Mouse (Mus musculus) telencephalon, adult 2 months (tissue): ENCODE measurements at regions not wholly inside any gene's neighbourhood (a gene's known extent, or its start where the extent isn't known, plus 50 kb on each side); places are given as distances from the start of the nearest gene placed in this dataset.
A peak's percentile ranks its signal among the peaks of the same experiment; 100 is the strongest.

Source experiments
- DNase-seq: peaks from one replicate; pipeline ENCODE4 v3.0.0-alpha.2; 2011; ENCODE audit warnings: low read depth, low spot score

- DNase-seq: no peak
Measured at GRCm38 (mm10) chr7:133521936-133522335, 80.0 kb downstream of the Tex36 start.

- no peak for DNase-seq
Measured at GRCm38 (mm10) chr7:133518926-133519325, 83.0 kb downstream of the Tex36 start.

- DNase-seq: no peak
Measured at GRCm38 (mm10) chr7:133517576-133517975, 84.4 kb downstream of the Tex36 start.

- no peak for DNase-seq
Measured at GRCm38 (mm10) chr7:133510926-133511325, 91.0 kb downstream of the Tex36 start.

- DNase-seq: no peak
Measured at GRCm38 (mm10) chr7:133509486-133509885, 92.5 kb downstream of the Tex36 start.

- no peak for DNase-seq
Measured at GRCm38 (mm10) chr7:133508370-133509012, 93.5 kb downstream of the Tex36 start.

- DNase-seq: no peak
Measured at GRCm38 (mm10) chr7:133505628-133506027, 96.3 kb downstream of the Tex36 start.

- no peak for DNase-seq
Measured at GRCm38 (mm10) chr7:133503946-133504345, 98.0 kb downstream of the Tex36 start.

GRCm38 (mm10) chr7:133502731-133503130, 99.2 kb downstream of the Tex36 start:
- DNase-seq: no peak

GRCm38 (mm10) chr7:133497551-133497950, 104.4 kb downstream of the Tex36 start:
- no peak for DNase-seq

- DNase-seq: no peak
Measured at GRCm38 (mm10) chr7:133494982-133495550, 106.9 kb downstream of the Tex36 start.

GRCm38 (mm10) chr7:133494256-133494981, 107.5 kb downstream of the Tex36 start:
- no peak for DNase-seq

GRCm38 (mm10) chr7:133492626-133493025, 109.3 kb downstream of the Tex36 start:
- no peak for DNase-seq

- DNase-seq: no peak
Measured at GRCm38 (mm10) chr7:133487887-133488630, 113.9 kb downstream of the Tex36 start.

- peak; percentile 62 for DNase-seq
Measured at GRCm38 (mm10) chr7:133484430-133484841, 117.5 kb downstream of the Tex36 start.

GRCm38 (mm10) chr7:133481529-133481928, 120.4 kb downstream of the Tex36 start:
- DNase-seq: no peak

- no peak for DNase-seq
Measured at GRCm38 (mm10) chr7:133479679-133480078, 122.3 kb downstream of the Tex36 start.

- DNase-seq: no peak
Measured at GRCm38 (mm10) chr7:133477933-133478332, 124.0 kb downstream of the Tex36 start.

GRCm38 (mm10) chr7:133477221-133477620, 124.7 kb downstream of the Tex36 start:
- no peak for DNase-seq

- DNase-seq: no peak
Measured at GRCm38 (mm10) chr7:133471706-133472105, 130.3 kb downstream of the Tex36 start.

- no peak for DNase-seq
Measured at GRCm38 (mm10) chr7:133470620-133470958, 131.4 kb downstream of the Tex36 start.

- no peak for DNase-seq
Measured at GRCm38 (mm10) chr7:133469952-133470619, 131.9 kb downstream of the Tex36 start.
